ENCODE assay signal across 7 mouse cellular contexts in genomic region chr7:125181548-125181947, GRCm38 (mm10).
DNase-seq lines count a peak whose midpoint lies in the region; ATAC-seq lines count a peak whose summit lies in the region.

No protein-coding gene starts in this region.

- 0 out of 2 replicates have a peak, but pooled peaks have one; percentile 57 for ATAC-seq in kidney, embryonic 14.5 days (ENCODE audit: low FRiP score, low TSS enrichment)
- ATAC-seq in kidney, embryonic 16.5 days (ENCODE audit: low FRiP score, low TSS enrichment), result no peak
- peak; percentile 74 for ATAC-seq in forebrain, embryonic 16.5 days

- H3K27ac ChIP-seq in kidney, embryonic 14.5 days (ENCODE audit: low read depth, low read length), result no peak overlapping the region
- H3K27ac ChIP-seq in kidney, embryonic 16.5 days (ENCODE audit: low read length), result no peak overlapping the region
- no peak overlapping the region for H3K27ac ChIP-seq in forebrain, embryonic 16.5 days (ENCODE audit: low read length)

- no peak overlapping the region for H3K4me3 ChIP-seq in kidney, embryonic 14.5 days (ENCODE audit: low read length)
- H3K4me3 ChIP-seq in kidney, embryonic 16.5 days (ENCODE audit: low read length), result no peak overlapping the region
- no peak overlapping the region for H3K4me3 ChIP-seq in forebrain, embryonic 16.5 days (replicated peaks; ENCODE audit: low read length)

- peak; percentile 64 to 66 for DNase-seq in cerebellum, postnatal 14 days
- DNase-seq in layer of hippocampus, postnatal 36 days, result peak; percentile 41 to 59
- DNase-seq in right cerebral cortex, postnatal 4 days, result peak; percentile 62
- DNase-seq in spleen, adult 18-20 months, result no peak

- no peaks in the 10 kb centered on the region for H3K36me3 ChIP-seq in kidney, embryonic 14.5 days (ENCODE audit: control insufficient read depth, insufficient read depth, low read length)
- no peaks in the 10 kb centered on the region for H3K36me3 ChIP-seq in kidney, embryonic 16.5 days (ENCODE audit: insufficient read depth, low read length)
- H3K36me3 ChIP-seq in forebrain, embryonic 16.5 days (ENCODE audit: control insufficient read depth, insufficient read depth), result no peaks in the 10 kb centered on the region

- H3K9ac ChIP-seq in kidney, embryonic 14.5 days (ENCODE audit: low read depth, low read length), result no peak overlapping the region
- H3K9ac ChIP-seq in kidney, embryonic 16.5 days (replicated peaks; ENCODE audit: low read length), result no peak overlapping the region
- H3K9ac ChIP-seq in forebrain, embryonic 16.5 days (replicated peaks; ENCODE audit: low read depth, low read length), result no peak overlapping the region

- no peaks in the 10 kb centered on the region for H3K9me3 ChIP-seq in kidney, embryonic 14.5 days (ENCODE audit: control insufficient read depth, low read length)
- no peaks in the 10 kb centered on the region for H3K9me3 ChIP-seq in kidney, embryonic 16.5 days (ENCODE audit: low read length)
- H3K9me3 ChIP-seq in forebrain, embryonic 16.5 days (ENCODE audit: control insufficient read depth, low read length), result no peaks in the 10 kb centered on the region

- WGBS in kidney, embryonic 14.5 days, result 66% methylated on average over 3 of the region's 3 CpGs
- WGBS in kidney, embryonic 16.5 days, result 76% methylated on average over 3 of the region's 3 CpGs
- 86% methylated on average over 3 of the region's 3 CpGs for WGBS in forebrain, embryonic 16.5 days

- H3K4me1 ChIP-seq in kidney, embryonic 14.5 days (ENCODE audit: control insufficient read depth, insufficient read depth, low read length), result no peaks in the 10 kb centered on the region
- no peaks in the 10 kb centered on the region for H3K4me1 ChIP-seq in kidney, embryonic 16.5 days (ENCODE audit: insufficient read depth, low read length)
- peaks cover 9% of the 10 kb centered on the region for H3K4me1 ChIP-seq in forebrain, embryonic 16.5 days (replicated peaks; ENCODE audit: control insufficient read depth, insufficient read depth, low read length)

- H3K27me3 ChIP-seq in kidney, embryonic 14.5 days (ENCODE audit: control insufficient read depth, insufficient read depth, low read length), result no peaks in the 10 kb centered on the region
- no peaks in the 10 kb centered on the region for H3K27me3 ChIP-seq in kidney, embryonic 16.5 days (ENCODE audit: insufficient read depth, low read length)
- peaks cover 33% of the 10 kb centered on the region for H3K27me3 ChIP-seq in forebrain, embryonic 16.5 days (replicated peaks; ENCODE audit: control insufficient read depth, insufficient read depth, low read length)

- H3K4me2 ChIP-seq in kidney, embryonic 14.5 days (replicated peaks; ENCODE audit: low read depth, low read length), result no peak overlapping the region
- no peak overlapping the region for H3K4me2 ChIP-seq in kidney, embryonic 16.5 days (replicated peaks; ENCODE audit: low read depth, low read length)
- H3K4me2 ChIP-seq in forebrain, embryonic 16.5 days (ENCODE audit: low read length), result no peak overlapping the region

Comparison
In these comparisons a context has a peak if more than half of its experiments do, and no peak if none do; other contexts are left out.
1. DNase-seq: peak in cerebellum, postnatal 14 days (2 of 2), layer of hippocampus, postnatal 36 days (2 of 2) and right cerebral cortex, postnatal 4 days (single experiment); none in spleen, adult 18-20 months (0 of 2).